Mouse (Mus musculus) heart, postnatal 0 days (tissue): ENCODE data around the gene Sh3gl3.

ENCODE experiments used
- CTCF ChIP-seq: IDR thresholded peaks from 2 replicates; pipeline ENCODE4 v1.5.1; 2016; ENCODE audit warnings: antibody characterized with exemption, control low read depth, low read depth
- EP300 ChIP-seq: IDR thresholded peaks from 2 replicates; pipeline ENCODE4 v1.6.1; 2016; ENCODE audit warnings: antibody characterized with exemption, low read depth

- TF ChIP-seq CTCF (peak; percentile 51), EP300 (no peak)
Measured at GRCm38 (mm10) chr7:82275529-82276204, 102.0 kb downstream of the Sh3gl3 start.
